Mouse (Mus musculus) mouse trophoblast stem cell (cell line): ENCODE measurements around the gene Galm.

ENCODE experiments used
- in situ Hi-C, 2 experiments: fragments of 300-500 bp; cut with MseI, MboI; formaldehyde crosslinking; loops; 2 replicates in 1 of 2; 3 replicates in 1 of 2; pipeline ENCODE4 v1.15.1; 2025

Gene Galm

DNA sequence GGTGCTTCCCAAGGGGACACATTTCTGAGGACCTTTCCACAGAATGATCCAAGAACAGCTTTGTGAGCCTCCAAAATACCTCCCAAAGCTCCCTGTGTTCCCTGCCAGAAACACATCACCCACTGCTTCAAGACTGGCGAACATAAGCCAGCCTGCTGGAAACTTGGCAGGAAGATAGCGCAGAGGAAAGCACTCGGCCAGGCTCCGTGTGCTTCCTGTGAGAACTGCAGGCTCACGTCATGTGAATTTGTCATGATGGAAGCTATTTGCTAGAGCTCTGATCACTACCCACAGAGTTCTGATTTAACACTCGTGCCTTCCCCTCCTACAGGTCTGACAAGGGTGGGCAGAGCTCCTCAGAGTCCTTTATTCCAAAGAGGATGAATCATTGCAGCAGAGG, 38.5 kb downstream of the Galm start:
- in situ Hi-C loops: no loop called here

DNA sequence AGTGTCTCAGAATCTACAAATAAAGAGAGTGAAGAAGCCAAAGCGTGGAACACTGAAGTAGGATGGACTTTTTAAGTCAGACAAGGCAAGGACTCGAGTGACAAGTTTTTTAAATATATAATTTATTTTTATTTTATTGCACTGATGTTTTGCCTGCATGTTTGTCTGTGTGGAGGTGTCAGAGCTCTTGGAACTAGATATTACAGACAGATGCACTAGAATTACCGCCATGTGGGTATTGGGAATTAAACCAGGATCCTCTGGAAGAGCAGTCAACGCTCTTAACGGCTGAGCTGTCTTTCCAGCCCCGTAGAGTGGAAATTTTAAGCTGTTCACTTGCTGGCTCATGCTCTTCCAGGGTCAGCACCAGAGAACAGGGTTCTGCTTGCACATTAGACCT, 39.1 kb downstream of the Galm start:
- in situ Hi-C loops: no loop called here

DNA sequence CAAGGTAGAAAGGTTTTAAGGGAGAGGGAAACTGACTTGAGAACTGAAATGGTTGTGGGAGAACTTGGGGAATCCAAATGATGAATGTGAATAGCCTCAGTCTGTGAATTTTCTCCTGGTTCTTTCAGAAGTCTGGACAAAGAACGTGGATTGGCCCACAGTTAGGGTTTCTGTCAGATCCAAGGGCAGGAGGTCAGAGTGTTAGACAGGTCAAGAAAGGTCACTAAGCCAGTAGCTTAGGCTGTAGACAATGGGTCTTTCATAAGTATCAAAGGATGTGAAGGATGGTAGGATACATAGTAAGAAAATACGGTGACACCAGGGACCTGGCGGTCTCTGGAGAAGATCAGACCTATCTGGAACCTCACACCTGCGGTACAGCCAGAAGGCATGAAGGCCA, 40.2 kb downstream of the Galm start:
- in situ Hi-C loops: no loop called here

DNA sequence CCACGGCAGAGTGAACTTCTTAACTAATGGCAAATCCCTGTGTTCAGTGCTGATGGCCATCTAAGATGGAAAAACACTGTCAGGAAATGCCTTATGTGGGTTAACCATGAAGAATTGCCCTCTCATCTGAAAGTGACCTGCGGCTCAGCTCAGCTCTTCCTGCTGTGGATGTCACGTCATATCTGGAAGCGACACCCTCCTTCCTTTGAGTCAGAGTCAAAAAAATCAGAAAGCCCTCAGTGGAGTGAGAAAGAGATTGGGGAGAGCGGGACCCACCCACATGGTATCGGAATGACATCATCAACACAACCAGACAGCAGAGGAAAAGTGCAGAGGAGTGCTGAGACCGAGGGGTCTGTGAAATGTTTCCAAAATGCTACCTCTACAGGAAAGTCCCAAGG, 40.6 kb downstream of the Galm start:
- in situ Hi-C loops: no loop called here

- in situ Hi-C loops: no loop called here
Measured at GRCm38 (mm10) chr17:80168425-80169182, 41.3 kb downstream of the Galm start.

DNA sequence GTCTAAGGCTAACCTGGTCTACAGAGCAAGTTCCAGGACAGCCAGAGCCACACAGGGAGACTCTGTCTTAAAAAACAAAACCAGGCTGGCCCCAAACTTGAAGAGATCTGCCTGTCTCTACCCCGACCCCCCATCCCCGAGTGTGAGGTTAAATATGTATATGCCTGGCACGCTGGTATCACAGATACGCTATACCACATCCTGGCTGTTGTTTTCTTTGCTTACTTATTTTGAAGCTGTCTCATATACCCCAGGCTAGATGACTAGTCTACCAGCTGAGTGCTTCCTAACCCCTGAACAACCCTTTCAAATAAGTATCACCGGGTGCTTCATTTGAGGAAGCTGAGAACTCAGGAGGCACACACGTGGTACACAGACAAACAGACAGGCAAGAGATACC, 42.5 kb downstream of the Galm start:
- in situ Hi-C loops: loop anchor here in 1 of 2 experiments (10.0 kb wide), 1 partner anchor 125 kb away; no protein-coding TSS in a partner anchor

DNA sequence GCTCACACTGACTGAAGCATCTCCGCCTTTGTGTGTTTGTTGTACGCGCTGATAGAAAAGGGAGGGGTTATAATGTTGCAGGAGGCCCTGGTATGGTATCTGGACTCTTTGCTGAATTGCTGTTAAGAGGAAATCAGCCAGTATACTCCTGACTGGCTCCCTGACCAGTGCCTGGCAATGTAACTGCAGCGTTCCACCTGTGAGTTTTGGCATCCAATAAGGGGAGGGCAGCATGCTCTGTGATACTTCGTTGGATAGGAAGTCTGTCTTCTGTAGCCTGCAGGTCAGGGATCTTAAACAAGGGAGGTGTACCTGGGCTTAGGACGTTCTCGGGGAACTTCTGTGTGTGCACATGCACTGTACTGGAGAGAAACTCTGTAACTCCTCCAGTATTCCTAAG, 43.7 kb downstream of the Galm start:
- in situ Hi-C loops: loop anchor here in 1 of 2 experiments (10.0 kb wide), 1 partner anchor 126 kb away; no protein-coding TSS in a partner anchor

- in situ Hi-C loops: loop anchor here in 1 of 2 experiments (10.0 kb wide), 1 partner anchor 127 kb away; no protein-coding TSS in a partner anchor
Measured at GRCm38 (mm10) chr17:80171948-80172347, 44.7 kb downstream of the Galm start.

- in situ Hi-C loops: loop anchor here in 1 of 2 experiments (10.0 kb wide), 1 partner anchor 128 kb away; no protein-coding TSS in a partner anchor
Measured at GRCm38 (mm10) chr17:80172761-80173160, 45.5 kb downstream of the Galm start.

DNA sequence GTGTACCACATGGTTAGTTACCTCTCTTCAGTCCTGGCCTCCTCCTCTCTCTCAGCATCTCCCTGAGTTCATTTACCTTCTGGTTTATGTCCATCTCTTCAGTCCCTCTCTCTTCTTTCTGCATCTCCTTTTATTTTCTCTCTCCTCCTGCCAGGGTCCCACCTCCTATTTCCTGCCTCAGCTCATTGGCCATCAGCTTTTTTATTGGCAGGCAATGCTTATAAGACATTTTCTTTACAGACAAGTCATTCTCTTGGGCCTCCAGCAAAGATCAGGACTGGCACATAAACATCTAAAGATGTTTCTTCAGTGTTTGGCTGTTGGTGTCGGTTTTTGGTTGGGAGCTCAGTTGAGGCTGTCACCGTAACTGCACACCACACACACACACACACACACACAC, 46.4 kb downstream of the Galm start:
- in situ Hi-C loops: loop anchor here in 1 of 2 experiments (10.0 kb wide), 1 partner anchor 129 kb away; no protein-coding TSS in a partner anchor

- in situ Hi-C loops: loop anchor here in 1 of 2 experiments (10.0 kb wide), 1 partner anchor 129 kb away; no protein-coding TSS in a partner anchor
Measured at GRCm38 (mm10) chr17:80174146-80174545, 46.9 kb downstream of the Galm start.

DNA sequence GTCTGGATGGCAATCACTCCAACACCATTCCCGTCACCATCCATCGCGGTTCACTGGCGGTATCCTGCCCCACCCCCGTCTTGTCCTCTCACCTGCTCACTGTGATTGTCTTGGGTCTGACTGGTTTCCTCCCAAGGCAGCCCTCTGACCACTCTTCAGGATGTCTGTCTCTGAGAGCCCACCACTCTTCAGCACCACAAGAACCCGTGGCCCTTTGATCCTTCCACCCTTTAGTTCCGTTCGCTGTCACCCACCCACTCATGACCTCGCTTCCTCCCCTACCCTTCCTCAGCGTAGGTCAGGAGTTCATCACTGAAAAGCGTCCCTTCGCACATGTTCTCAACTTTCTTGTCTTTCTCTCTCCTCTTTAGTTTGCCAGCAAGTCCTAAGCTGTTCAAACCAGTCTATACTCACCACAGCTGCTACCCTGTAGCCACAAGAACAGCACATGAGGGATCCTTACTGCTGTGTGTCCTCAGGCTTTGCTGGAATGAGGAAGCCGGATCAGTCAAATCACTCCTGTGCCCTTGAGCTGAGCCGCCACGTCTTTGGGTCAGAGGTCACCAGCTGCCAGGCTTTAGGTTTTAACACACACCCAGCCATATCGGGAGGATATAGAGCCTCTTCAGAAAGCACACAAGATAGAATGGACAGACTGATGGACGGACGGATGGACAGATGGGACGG, 47.6 kb downstream of the Galm start:
- in situ Hi-C loops: loop anchor here (5.0 to 25.0 kb wide), 3 partner anchors 128 to 288 kb away; partner anchors contain the start of gene Atl2 (in 1 of the 2)

DNA sequence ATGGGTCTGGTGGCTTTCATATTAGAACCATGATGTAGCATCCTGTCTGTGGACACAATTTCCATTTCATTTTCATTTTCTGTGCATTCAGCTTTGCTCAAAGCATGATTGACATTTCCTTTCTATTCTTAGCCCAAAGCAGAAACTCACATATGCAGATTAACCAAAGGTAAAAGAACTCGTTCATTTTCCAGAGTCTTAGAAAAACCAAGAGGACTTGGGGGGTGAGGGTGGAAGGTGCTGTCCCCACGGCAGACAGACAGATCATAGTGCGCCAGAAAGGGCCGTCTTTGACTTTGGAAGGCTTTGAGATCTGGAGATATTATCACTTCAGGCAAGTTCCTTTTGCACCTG, 48.1 kb downstream of the Galm start:
- in situ Hi-C loops: loop anchor here (5.0 to 25.0 kb wide), 3 partner anchors 128 to 288 kb away; partner anchors contain the start of gene Atl2 (in 1 of the 2)

DNA sequence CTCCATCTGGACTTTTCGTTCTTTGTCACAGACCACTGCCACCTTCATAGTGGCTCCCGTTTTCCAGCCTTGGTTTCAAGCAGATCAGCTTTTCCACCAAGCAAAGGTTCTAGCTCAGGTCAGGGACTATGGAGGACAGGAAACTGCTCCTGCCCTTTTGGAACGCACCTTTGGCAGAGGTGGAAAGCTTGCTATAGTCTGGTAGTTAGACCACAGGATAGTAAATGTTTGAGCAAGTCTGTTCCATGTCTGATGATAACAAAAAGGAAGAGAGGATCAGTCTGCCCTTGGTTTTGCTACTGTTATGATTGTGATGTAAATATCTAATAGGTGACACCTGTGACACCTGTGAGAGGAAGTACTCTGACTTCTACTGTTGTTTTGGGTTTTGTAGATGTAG, 48.7 kb downstream of the Galm start:
- in situ Hi-C loops: loop anchor here (5.0 to 25.0 kb wide), 3 partner anchors 129 to 289 kb away; partner anchors contain the start of gene Atl2 (in 1 of the 2)

DNA sequence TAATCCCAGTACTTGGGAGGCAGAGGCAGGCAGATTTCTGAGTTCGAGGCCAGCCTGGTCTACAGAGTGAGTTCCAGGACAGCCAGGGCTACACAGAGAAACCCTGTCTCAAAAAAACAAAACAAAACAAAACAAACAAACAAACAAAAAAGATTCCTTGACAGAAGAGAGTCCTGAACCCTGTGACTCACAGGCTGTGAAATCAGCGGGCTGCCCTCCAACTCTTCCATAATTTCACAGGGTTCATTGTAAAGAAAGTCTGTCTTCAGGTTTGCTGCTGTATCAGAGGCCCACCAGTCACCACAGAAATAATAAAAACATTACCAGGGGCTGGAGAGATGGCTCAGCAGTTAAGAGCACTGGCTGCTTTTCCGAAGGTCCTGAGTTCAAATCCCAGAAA, 51.6 kb downstream of the Galm start:
- in situ Hi-C loops: loop anchor here (5.0 to 25.0 kb wide), 3 partner anchors 132 to 292 kb away; partner anchors contain the start of gene Atl2 (in 1 of the 2)

GRCm38 (mm10) chr17:80179959-80180358, 52.7 kb downstream of the Galm start:
- in situ Hi-C loops: loop anchor here (5.0 to 25.0 kb wide), 4 partner anchors 133 to 293 kb away; partner anchors contain the start of gene Atl2 (in 1 of the 2)

DNA sequence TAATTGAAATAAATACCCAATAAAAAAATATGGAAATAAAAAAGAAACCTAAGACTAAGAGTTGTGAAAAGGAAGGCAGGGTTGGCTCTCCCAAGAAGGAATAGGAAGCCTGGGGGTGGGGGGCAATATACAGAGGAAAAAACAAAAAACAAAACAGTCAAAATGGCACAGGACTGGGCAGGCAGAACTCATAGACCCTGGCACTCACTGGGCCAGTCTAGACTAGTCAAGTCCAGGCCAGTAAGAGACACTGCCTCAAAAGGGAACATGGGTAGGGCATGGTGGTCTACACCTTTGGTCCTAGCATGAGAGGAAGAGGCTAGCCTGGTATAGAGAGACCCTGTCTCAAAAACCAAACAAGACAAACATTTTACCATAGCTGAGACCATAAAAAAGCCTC, 53.2 kb downstream of the Galm start:
- in situ Hi-C loops: loop anchor here (10.0 to 25.0 kb wide), 2 partner anchors 166 to 293 kb away; partner anchors contain the start of gene Atl2 (in 1 of the 2)

DNA sequence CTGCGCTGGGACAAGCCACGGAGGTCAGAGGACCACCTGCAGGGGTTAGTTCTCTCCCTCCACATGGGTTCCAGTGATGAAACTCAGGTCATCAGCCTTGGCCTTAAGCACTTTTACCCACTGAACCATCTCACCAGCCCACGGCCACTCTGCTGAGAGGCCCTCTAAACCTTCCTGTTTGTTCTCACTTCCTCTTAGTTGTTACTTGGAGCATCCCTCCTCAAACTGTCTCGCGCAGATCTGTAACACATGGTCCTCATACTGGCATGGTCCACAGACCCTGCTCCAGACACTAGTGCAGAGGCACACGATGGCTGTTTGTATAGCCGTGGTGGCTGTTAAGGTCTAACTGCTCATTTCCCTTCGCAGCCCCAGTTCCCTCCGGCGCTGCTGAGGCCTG, 56.3 kb downstream of the Galm start:
- in situ Hi-C loops: loop anchor here (10.0 to 25.0 kb wide), 2 partner anchors 169 to 296 kb away; partner anchors contain the start of gene Atl2 (in 1 of the 2)

DNA sequence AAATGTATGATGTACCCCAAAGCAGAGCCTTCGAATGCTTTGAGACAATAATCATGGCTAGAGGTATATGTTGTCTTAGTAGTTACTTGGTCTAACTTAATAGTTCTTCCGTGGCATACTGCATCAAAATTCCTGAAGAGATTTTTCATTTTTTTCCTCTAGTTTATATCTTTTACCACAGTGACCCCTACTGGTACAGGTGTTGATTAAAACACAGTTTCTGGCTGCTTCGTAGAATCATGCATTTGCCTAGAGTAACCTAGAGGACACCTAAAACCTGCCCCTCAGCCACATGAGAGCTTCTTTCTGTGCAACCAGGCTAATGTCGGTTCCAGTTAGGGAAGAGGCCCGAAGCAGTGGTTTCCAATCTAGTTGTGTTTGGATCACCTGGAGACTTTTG, 65.8 kb downstream of the Galm start:
- in situ Hi-C loops: loop anchor here in 1 of 2 experiments (25.0 kb wide), 1 partner anchor 306 kb away; the partner anchor contains the start of gene Atl2

GRCm38 (mm10) chr17:80199160-80199778, 72.0 kb downstream of the Galm start:
- in situ Hi-C loops: loop anchor here in 1 of 2 experiments (25.0 kb wide), 1 partner anchor 312 kb away; the partner anchor contains the start of gene Atl2

DNA sequence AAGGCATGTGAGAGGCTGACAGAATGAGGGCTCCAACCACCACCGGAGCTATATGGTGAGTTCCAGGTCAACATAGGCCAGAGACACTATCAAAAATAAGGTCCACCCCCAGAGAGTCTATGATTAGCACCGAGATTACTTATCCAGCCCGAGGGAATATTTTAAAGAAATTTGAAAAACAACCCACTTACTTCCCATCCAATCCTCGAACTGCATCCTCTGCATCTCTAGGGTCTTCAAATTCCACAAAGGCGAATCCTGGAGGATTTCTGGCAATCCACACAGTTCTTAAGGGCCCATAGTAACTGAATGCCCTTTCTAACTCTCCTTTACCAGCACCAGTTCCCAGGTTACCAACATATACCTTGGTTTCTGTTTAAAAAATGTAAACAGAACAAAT, 78.4 kb downstream of the Galm start:
- in situ Hi-C loops: no loop called here
